In genomic region chr9:101034448-101035098, GRCm38 (mm10) we compare ENCODE assay signal across 7 mouse cellular contexts. TPM values are rescaled to one million over a fixed set of nuclear protein-coding genes. Genes with fewer than 3 reads are reported as not detected.
DNase-seq lines count a peak whose midpoint lies in the region; ATAC-seq lines count a peak whose summit lies in the region.

Gene Pccb, minus strand, starts transcription at chr9:101034898.

- peak within 1 kb of the TSS; percentile 72 for H3K4me3 ChIP-seq in embryonic facial prominence, embryonic 10.5 days
- H3K4me3 ChIP-seq in limb, embryonic 10.5 days, result peak within 1 kb of the TSS; percentile 67
- peak within 1 kb of the TSS; percentile 57 for H3K4me3 ChIP-seq in midbrain, embryonic 13.5 days (replicated peaks)

- no peaks in the 10 kb centered on the region for H3K9me3 ChIP-seq in embryonic facial prominence, embryonic 10.5 days
- H3K9me3 ChIP-seq in limb, embryonic 10.5 days (replicated peaks), result no peaks in the 10 kb centered on the region
- no peaks in the 10 kb centered on the region for H3K9me3 ChIP-seq in midbrain, embryonic 13.5 days

- H3K27me3 ChIP-seq in embryonic facial prominence, embryonic 10.5 days (replicated peaks; ENCODE audit: low read depth, poor library complexity, severe bottlenecking), result no peaks in the 10 kb centered on the region
- H3K27me3 ChIP-seq in limb, embryonic 10.5 days (ENCODE audit: low read depth, poor library complexity, severe bottlenecking), result no peaks in the 10 kb centered on the region
- H3K27me3 ChIP-seq in midbrain, embryonic 13.5 days, result no peaks in the 10 kb centered on the region

- WGBS in embryonic facial prominence, embryonic 10.5 days, result under 1% methylated on average over 61 of the region's 61 CpGs
- under 1% methylated on average over 61 of the region's 61 CpGs for WGBS in limb, embryonic 10.5 days
- WGBS in midbrain, embryonic 13.5 days, result under 1% methylated on average over 61 of the region's 61 CpGs

- ATAC-seq in granulocyte monocyte progenitor cell, adult 5-6 weeks (replicated peaks; ENCODE audit: poor library complexity, severe bottlenecking), result peak; percentile 96
- ATAC-seq in midbrain, embryonic 13.5 days, result peak; percentile 99

- peaks cover 12% of the 10 kb centered on the region for H3K4me1 ChIP-seq in embryonic facial prominence, embryonic 10.5 days
- peaks cover 21% of the 10 kb centered on the region for H3K4me1 ChIP-seq in limb, embryonic 10.5 days
- H3K4me1 ChIP-seq in midbrain, embryonic 13.5 days (replicated peaks), result peaks cover 12% of the 10 kb centered on the region

- DNase-seq in adrenal gland, postnatal 10 days, result peak; percentile 96
- DNase-seq in embryonic facial prominence, embryonic 10.5 days (ENCODE audit: low spot score), result peak; percentile 95
- peak; percentile 98 for DNase-seq in kidney, adult 11 months
- peak; percentile 96 for DNase-seq in limb, embryonic 10.5 days (ENCODE audit: low spot score)
- DNase-seq in spleen, adult 12 weeks (ENCODE audit: low spot score), result peak; percentile 91

- H3K9ac ChIP-seq in midbrain, embryonic 13.5 days (replicated peaks), result peak within 1 kb of the TSS; percentile 79

- peak within 1 kb of the TSS; percentile 63 for H3K4me2 ChIP-seq in midbrain, embryonic 13.5 days (replicated peaks)

- H3K36me3 ChIP-seq in embryonic facial prominence, embryonic 10.5 days (replicated peaks), result 0 out of 2 replicates have a peak, but pooled peaks cover 6% of the 10 kb centered on the region
- 0 out of 2 replicates have a peak, but pooled peaks cover 4% of the 10 kb centered on the region for H3K36me3 ChIP-seq in limb, embryonic 10.5 days
- no peaks in the 10 kb centered on the region for H3K36me3 ChIP-seq in midbrain, embryonic 13.5 days

- H3K27ac ChIP-seq in embryonic facial prominence, embryonic 10.5 days (replicated peaks), result peak within 1 kb of the TSS; percentile 96
- peak within 1 kb of the TSS; percentile 97 for H3K27ac ChIP-seq in limb, embryonic 10.5 days
- H3K27ac ChIP-seq in midbrain, embryonic 13.5 days, result peak within 1 kb of the TSS; percentile 97

RNA-seq across cellular contexts. Expression of gene Pccb, which starts in this region (rescaled TPM):
- total RNA-seq in adrenal gland, postnatal 10 days (2021), result 100 to 1,000 TPM; 203 to 209 TPM
- 13.2 and 14.4 TPM in 2 replicates for polyA plus RNA-seq in embryonic facial prominence, embryonic 10.5 days (2016; fragmentation: Nextera tagmentation; extraction: Ambion mirVana)
- 17.9 and 18.7 TPM in 2 replicates for total RNA-seq in granulocyte monocyte progenitor cell, adult 5-6 weeks (2014; fragmentation: Nextera tagmentation)
- 15.6 and 21.4 TPM in 2 replicates for total RNA-seq in granulocyte monocyte progenitor cell, adult 5-6 weeks (2017)
- 11.6 and 15.6 TPM in 2 replicates for polyA plus RNA-seq in limb, embryonic 10.5 days (2016; fragmentation: Nextera tagmentation; extraction: Ambion mirVana)
- polyA plus RNA-seq in midbrain, embryonic 13.5 days (2015; fragmentation: Nextera tagmentation; extraction: Ambion mirVana), result 23.0 TPM in 2 replicates

Comparison
In these comparisons a context has a peak if more than half of its experiments do, and no peak if none do; other contexts are left out.
1. Peak in every context shown above with its lines: DNase-seq, ATAC-seq, H3K4me3 ChIP-seq and H3K27ac ChIP-seq.
2. RNA of gene Pccb (total RNA-seq): 203 to 209 TPM in adrenal gland, postnatal 10 days; 15.6 to 21.4 TPM in granulocyte monocyte progenitor cell, adult 5-6 weeks; every median in the first group is over 4 times any median in the second.